ENCODE assay signal across 16 mouse cellular contexts in genomic region chr2:169147655-169148054, GRCm38 (mm10).
"Had no signal": no experiment of that assay in that cellular context is flagged by ENCODE, and none has a peak within 500 bp of the region (broad histone marks: within the 10 kb centered on the region; RNA-seq: fewer than 3 reads in every experiment).

No protein-coding gene starts in this region.

- H3K36me3 ChIP-seq: midbrain, embryonic 13.5 days; midbrain, embryonic 15.5 days; neural tube, embryonic 12.5 days; stomach, embryonic 15.5 days had no signal

- H3K4me1 ChIP-seq: megakaryocyte, embryonic 14.5 days; midbrain, embryonic 13.5 days; midbrain, embryonic 15.5 days; neural tube, embryonic 12.5 days; stomach, embryonic 15.5 days had no signal

- H3K4me2 ChIP-seq: lung, embryonic 14.5 days; midbrain, embryonic 11.5 days; midbrain, embryonic 13.5 days; midbrain, embryonic 15.5 days; neural tube, embryonic 12.5 days; stomach, embryonic 15.5 days had no signal

- ATAC-seq: midbrain, embryonic 13.5 days; midbrain, embryonic 15.5 days had no signal

- H3K9me3 ChIP-seq: midbrain, embryonic 13.5 days; midbrain, embryonic 15.5 days; neural tube, embryonic 12.5 days; stomach, embryonic 15.5 days had no signal

- H3K4me3 ChIP-seq: megakaryocyte, embryonic 14.5 days; midbrain, embryonic 13.5 days; midbrain, embryonic 15.5 days; neural tube, embryonic 12.5 days; stomach, embryonic 15.5 days had no signal

- DNase-seq: lung, adult 18-20 months; lung, embryonic 14.5 days; lung, postnatal 14 days; lung, postnatal 36 days; thymus, adult 18-20 months; thymus, postnatal 14 days; thymus, postnatal 36 days had no signal

- H3K9ac ChIP-seq: liver, embryonic 14.5 days; lung, embryonic 14.5 days; midbrain, embryonic 13.5 days; midbrain, embryonic 15.5 days; neural tube, embryonic 12.5 days; stomach, embryonic 15.5 days had no signal

- H3K27me3 ChIP-seq: megakaryocyte, embryonic 14.5 days; midbrain, embryonic 13.5 days; midbrain, embryonic 15.5 days; neural tube, embryonic 12.5 days; stomach, embryonic 15.5 days had no signal

- H3K27ac ChIP-seq: liver, embryonic 14.5 days; macrophage; midbrain, embryonic 13.5 days; midbrain, embryonic 15.5 days; neural tube, embryonic 12.5 days; stomach, embryonic 15.5 days; stomach, postnatal 0 days had no signal
